Comparison of ENCODE assay signal across 9 mouse cellular contexts in the genomic region with DNA sequence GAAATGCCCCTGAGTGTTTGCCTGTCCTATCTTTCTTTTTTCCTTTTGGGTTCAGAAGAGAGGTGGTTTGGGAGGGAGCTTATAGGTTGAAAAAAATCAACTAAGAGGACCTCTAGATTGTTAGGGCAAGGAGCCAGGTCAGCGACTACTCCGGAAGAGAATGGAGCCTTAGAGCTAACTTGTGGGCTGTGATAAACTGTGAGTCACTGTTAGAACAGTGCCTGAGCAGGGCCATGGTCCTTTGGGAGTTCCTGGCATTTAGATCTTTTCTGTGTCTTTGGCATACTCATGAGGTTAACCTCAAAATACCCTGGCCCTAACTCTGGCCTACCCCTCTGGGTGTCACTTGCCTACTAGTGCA. TPM values are rescaled to one million over a fixed set of nuclear protein-coding genes. Genes with fewer than 3 reads are reported as not detected.
DNase-seq lines count a peak whose midpoint lies in the region; ATAC-seq and TF ChIP-seq lines count a peak whose summit lies in the region.
"Had no signal": no experiment of that assay in that cellular context is flagged by ENCODE, and none has a peak within 500 bp of the region (broad histone marks: within the 10 kb centered on the region; RNA-seq: fewer than 3 reads in every experiment).

No protein-coding gene starts in this region.

- WGBS in heart, embryonic 11.5 days (ENCODE audit: insufficient replicate concordance): 50% methylated on average over 2 of the region's 2 CpGs
- WGBS in midbrain, embryonic 10.5 days: 86% methylated on average over 2 of the region's 2 CpGs

- peak; percentile 77 to 87 for DNase-seq in adrenal gland, adult (ENCODE audit: inconsistent age in 2 of 2, low spot score in 1 of 2)
- no peak for DNase-seq in adrenal gland, adult 18-20 months (ENCODE audit: low spot score in 2 of 2)
- peak; percentile 91 for DNase-seq in MEL (ENCODE audit: low read depth, low spot score)
- peak; percentile 71 to 83 for DNase-seq in lung, adult 18-20 months
- DNase-seq in embryo, embryonic 11 days: no peak
- DNase-seq in midbrain, embryonic 10.5 days (ENCODE audit: low spot score): no peak
- no peak for DNase-seq in left cerebral cortex, postnatal 36 days (ENCODE audit: low spot score in 2 of 2)

- no peak for TF ChIP-seq RAD21 in MEL (IDR thresholded peaks at IDR 0.05; ENCODE audit: low read depth, low read length)

- peaks cover 8 to 32% of the 10 kb centered on the region in 2 experiments for H3K4me1 ChIP-seq in MEL (ENCODE audit: control insufficient read depth in 1 of 2, insufficient read depth in 2 of 2, low read length in 2 of 2)
- peaks cover 13% of the 10 kb centered on the region for H3K4me1 ChIP-seq in heart, embryonic 11.5 days (ENCODE audit: control insufficient read depth, insufficient read depth, low read length)
- no peaks in the 10 kb centered on the region for H3K4me1 ChIP-seq in midbrain, embryonic 10.5 days

- H3K4me3 ChIP-seq in MEL (ENCODE audit: control insufficient read depth in 1 of 2, insufficient read depth in 1 of 2, low read depth in 2 of 2, low read length in 2 of 2): peak overlapping the region in 1 of 2 experiments; percentile 14; a peak in 2 of 4 replicates
- no peak overlapping the region for H3K4me3 ChIP-seq in heart, embryonic 11.5 days (ENCODE audit: low read depth, low read length)
- H3K4me3 ChIP-seq in midbrain, embryonic 10.5 days: no peak overlapping the region

- peaks cover 0 to 23% of the 10 kb centered on the region in 2 experiments; a peak in 2 of 4 replicates for H3K36me3 ChIP-seq in MEL (ENCODE audit: control insufficient read depth in 1 of 2, insufficient read depth in 2 of 2, low read length in 2 of 2)
- no peaks in the 10 kb centered on the region for H3K36me3 ChIP-seq in heart, embryonic 11.5 days (ENCODE audit: control insufficient read depth, insufficient read depth, low read length)
- peaks cover 46% of the 10 kb centered on the region for H3K36me3 ChIP-seq in midbrain, embryonic 10.5 days

- no peaks in the 10 kb centered on the region for H3K79me2 ChIP-seq in MEL (ENCODE audit: control insufficient read depth, insufficient read depth, low read length, poor library complexity)

- no peaks in the 10 kb centered on the region for H3K27me3 ChIP-seq in MEL (ENCODE audit: control insufficient read depth in 1 of 2, insufficient read depth in 2 of 2, low read length in 2 of 2)
- no peaks in the 10 kb centered on the region for H3K27me3 ChIP-seq in heart, embryonic 11.5 days (ENCODE audit: control insufficient read depth, insufficient read depth, low read length)
- H3K27me3 ChIP-seq in midbrain, embryonic 10.5 days (ENCODE audit: low read depth, poor library complexity, severe bottlenecking): no peaks in the 10 kb centered on the region

- no peaks in the 10 kb centered on the region for H3K9me3 ChIP-seq in MEL (replicated peaks; ENCODE audit: insufficient read depth, low read length)
- no peaks in the 10 kb centered on the region for H3K9me3 ChIP-seq in heart, embryonic 11.5 days (replicated peaks; ENCODE audit: control insufficient read depth, low read length)
- H3K9me3 ChIP-seq in midbrain, embryonic 10.5 days (replicated peaks): no peaks in the 10 kb centered on the region

- no peak overlapping the region for H3K4me2 ChIP-seq in heart, embryonic 11.5 days

- peak; percentile 71; a peak in 3 of 4 replicates for TF ChIP-seq EP300 in MEL (IDR thresholded peaks at IDR 0.05; ENCODE audit: low read depth in 1 of 2, low read length in 2 of 2)

- peak overlapping the region; percentile 61 for H3K9ac ChIP-seq in MEL (ENCODE audit: control insufficient read depth, low read depth, low read length, poor library complexity, severe bottlenecking)
- H3K9ac ChIP-seq in heart, embryonic 11.5 days (ENCODE audit: low read depth, low read length): no peak overlapping the region

- no peak for TF ChIP-seq POLR2A in MEL (IDR thresholded peaks at IDR 0.05; ENCODE audit: control insufficient read depth in 1 of 2, insufficient read depth in 1 of 2, low read depth in 1 of 2, low read length in 2 of 2, poor library complexity in 1 of 2)

- no peak for TF ChIP-seq CTCF in MEL (IDR thresholded peaks at IDR 0.05 in 2 of 3, conservative IDR thresholded peaks at IDR 0.05 in 1 of 3; ENCODE audit: control insufficient read depth in 1 of 3, insufficient read depth in 1 of 3, low read depth in 2 of 3, low read length in 3 of 3, poor library complexity in 1 of 3, severe bottlenecking in 1 of 3)

- intact Hi-C loops in left cerebral cortex, postnatal 36 days (cut with DNase I): no loop called here

- peak overlapping the region; percentile 96 for H3K27ac ChIP-seq in MEL (ENCODE audit: control insufficient read depth, low read depth, low read length)
- H3K27ac ChIP-seq in heart, embryonic 11.5 days (ENCODE audit: low read depth, low read length): peak overlapping the region; percentile 63
- H3K27ac ChIP-seq in midbrain, embryonic 10.5 days (replicated peaks): no peak overlapping the region

- no peak for ATAC-seq in heart, embryonic 11.5 days (replicated peaks; ENCODE audit: insufficient number of reproducible peaks, low FRiP score, low TSS enrichment)
- ATAC-seq: forebrain, embryonic 14.5 days had no signal

TF ChIP-seq in MEL, 35 proteins besides CTCF, POLR2A, EP300 and RAD21:
- TF ChIP-seq NELFE (IDR thresholded peaks at IDR 0.05; ENCODE audit: low read depth, low read length) (no peak), CHD1 (IDR thresholded peaks at IDR 0.05; ENCODE audit: low read depth, low read length) (no peak), ZMIZ1 (IDR thresholded peaks at IDR 0.05; ENCODE audit: low read depth, low read length) (no peak), GATA1 (IDR thresholded peaks at IDR 0.05; ENCODE audit: low read depth, low read length) (peak; percentile 79), ETS1 (IDR thresholded peaks at IDR 0.05; ENCODE audit: low read depth, low read length) (peak; percentile 33; the same call in 1 of the 2 replicates), TAL1 (IDR thresholded peaks at IDR 0.05; ENCODE audit: low read length) (peak; percentile 40), TCF12 (IDR thresholded peaks at IDR 0.05; ENCODE audit: low read depth, low read length) (peak; percentile 61; the same call in 1 of the 2 replicates), SIN3A (IDR thresholded peaks at IDR 0.05; ENCODE audit: low read length) (no peak), JUND (IDR thresholded peaks at IDR 0.05; ENCODE audit: low read depth, low read length) (no peak), ZNF384 (IDR thresholded peaks at IDR 0.05; ENCODE audit: low read depth, low read length) (peak; percentile 76), ZC3H11A (IDR thresholded peaks at IDR 0.05; ENCODE audit: low read depth, low read length) (no peak), CHD2 (IDR thresholded peaks at IDR 0.05; ENCODE audit: low read length) (no peak), USF1 (IDR thresholded peaks at IDR 0.05; ENCODE audit: low read depth, low read length) (no peak), RCOR1 (IDR thresholded peaks at IDR 0.05; ENCODE audit: low read depth, low read length) (0 out of 2 replicates have a peak, but pooled peaks have one; percentile 9), SMC3 (IDR thresholded peaks at IDR 0.05; ENCODE audit: low read depth, low read length) (no peak), MEF2A (IDR thresholded peaks at IDR 0.05; ENCODE audit: extremely low read depth, insufficient replicate concordance, low read depth, low read length, poor library complexity, severe bottlenecking) (no peak), MYB (IDR thresholded peaks at IDR 0.05; ENCODE audit: low read depth, low read length) (no peak)

RNA-seq across cellular contexts. Expression of gene Podxl, which starts 45.5 kb away (rescaled TPM):
- total RNA-seq in adrenal gland, adult 18-20 months (2021): 10 to 100 TPM; 45.0 to 50.0 TPM
- 14.2 and 19.1 TPM in 2 replicates for total RNA-seq in MEL (2012; rRNA removed)
- 10 to 100 TPM in 1 of 2 experiments, not detected in 1; 40.8 TPM for polyA plus RNA-seq in MEL (2012; ENCODE audit: insufficient read depth in 1 of 2, insufficient read length in 2 of 2, low read depth in 1 of 2, low replicate concordance in 2 of 2, missing spikeins in 1 of 2)
- polyA plus RNA-seq in heart, embryonic 11.5 days (2014; fragmentation: Nextera tagmentation; extraction: Ambion mirVana): 22.7 and 26.0 TPM in 2 replicates
- 19.7 and 22.4 TPM in 2 replicates for polyA plus RNA-seq in midbrain, embryonic 10.5 days (2016; fragmentation: Nextera tagmentation; extraction: Ambion mirVana)
- total RNA-seq in left cerebral cortex, postnatal 36 days (2021): 10 to 100 TPM; 15.6 to 17.2 TPM

Comparison
In these comparisons a context has a peak if more than half of its experiments do, and no peak if none do; other contexts are left out.
1. DNase-seq: peak in adrenal gland, adult (2 of 2), MEL (single experiment) and lung, adult 18-20 months (2 of 2); none in adrenal gland, adult 18-20 months (0 of 2), embryo, embryonic 11 days (single experiment), midbrain, embryonic 10.5 days (single experiment) and left cerebral cortex, postnatal 36 days (0 of 2).